Mouse (Mus musculus): ENCODE measurements around the gene Sncb.

DNA sequence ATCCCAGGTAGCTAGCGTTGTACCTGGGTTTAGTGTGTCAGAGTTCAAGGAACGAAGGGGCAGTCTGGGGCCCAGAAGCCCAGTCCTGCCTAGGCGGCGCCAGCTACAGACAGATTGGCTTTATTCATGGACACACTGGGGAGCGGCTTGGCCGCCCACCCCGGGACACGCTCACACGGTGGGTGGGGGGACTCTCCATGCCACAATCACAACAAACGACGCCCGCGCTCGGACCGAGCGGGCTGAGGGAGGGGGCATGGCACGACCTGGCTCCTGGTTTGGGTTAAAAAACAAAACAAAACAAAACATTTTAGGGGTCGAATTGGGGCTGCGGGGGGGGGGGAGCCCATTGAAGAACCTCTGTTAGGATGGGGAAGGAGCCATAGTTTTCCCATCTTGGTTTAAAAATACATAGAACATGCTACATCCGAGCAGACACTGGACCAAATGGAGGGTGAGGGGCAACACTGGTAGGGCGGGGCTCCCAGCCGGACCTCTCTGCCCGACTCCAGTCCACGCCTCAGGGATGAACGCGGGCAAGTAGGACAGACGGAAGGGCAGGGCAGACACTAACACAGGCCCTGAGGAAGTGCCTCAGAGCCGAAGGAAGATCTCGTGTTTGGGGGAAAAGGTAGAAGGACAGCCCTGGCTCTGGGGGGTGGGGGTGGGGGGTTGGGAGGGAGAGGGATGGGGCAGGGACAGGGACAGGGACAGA is 7.5 kb downstream of the Sncb start:
- no peak for TF ChIP-seq CTCF (IDR thresholded peaks at IDR 0.05; ENCODE audit: extremely low read depth, insufficient read length, insufficient replicate concordance, low read depth, low read length)
- no peak for TF ChIP-seq POLR2A (IDR thresholded peaks at IDR 0.05; ENCODE audit: low read depth, low read length)

All from small intestine, adult 2 months (tissue).